Mouse (Mus musculus) stomach, postnatal 0 days (tissue): ENCODE measurements around the gene Gm45623.

Experiments used
- CTCF ChIP-seq: IDR thresholded peaks from 2 replicates; pipeline ENCODE4 v1.5.1; 2016; ENCODE audit warnings: antibody characterized with exemption, low read depth, mild to moderate bottlenecking, moderate library complexity
- EP300 ChIP-seq: optimal IDR thresholded peaks from 2 replicates; pipeline ENCODE3; 2016; ENCODE audit warnings: antibody characterized with exemption

DNA sequence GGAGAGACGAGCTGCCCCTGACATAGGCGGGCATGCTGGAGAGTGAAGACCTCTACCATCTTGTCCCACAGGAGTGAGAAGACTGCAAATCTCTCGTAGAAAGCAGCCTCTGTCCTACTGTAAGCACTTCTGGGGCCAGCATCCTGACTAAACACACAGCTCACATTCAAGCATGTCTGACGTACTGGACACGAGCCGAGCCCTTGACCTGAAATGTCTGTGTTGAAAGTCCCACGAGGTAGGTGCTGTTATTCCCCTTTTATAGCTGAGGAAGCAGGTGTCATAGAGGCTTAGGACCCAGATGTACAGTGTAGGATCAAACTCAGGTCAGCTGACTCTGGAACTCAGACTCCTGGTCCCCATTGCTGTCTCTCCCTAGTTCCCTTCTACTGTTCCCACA, 4.2 kb downstream of the Gm45623 start:
- TF ChIP-seq CTCF (no peak), EP300 (no peak)
